Mouse (Mus musculus) lung, postnatal 0 days (tissue): ENCODE data around the gene Cd209e.

Source experiments
- CTCF ChIP-seq: IDR thresholded peaks from 2 replicates; pipeline ENCODE4 v1.5.1; 2016; ENCODE audit warnings: antibody characterized with exemption, mild to moderate bottlenecking
- EP300 ChIP-seq: IDR thresholded peaks from 2 replicates; pipeline ENCODE4 v1.6.1; 2016; ENCODE audit warnings: antibody characterized with exemption, mild to moderate bottlenecking, control low read depth

- TF ChIP-seq CTCF (no peak), EP300 (no peak)
These were observed 22.0 kb upstream of the Cd209e start for GRCm38 (mm10) chr8:3876121-3876520.
